Mouse (Mus musculus): ENCODE measurements at regions not wholly inside any gene's neighbourhood (a gene's known extent, or its start where the extent isn't known, plus 50 kb on each side); places are given as distances from the start of the nearest gene placed in this dataset.
"Not testable (repeated sequence)": the region's sequence is repeated elsewhere in the genome, so short reads cannot be mapped to it uniquely, and the experiment has no call there.

DNA sequence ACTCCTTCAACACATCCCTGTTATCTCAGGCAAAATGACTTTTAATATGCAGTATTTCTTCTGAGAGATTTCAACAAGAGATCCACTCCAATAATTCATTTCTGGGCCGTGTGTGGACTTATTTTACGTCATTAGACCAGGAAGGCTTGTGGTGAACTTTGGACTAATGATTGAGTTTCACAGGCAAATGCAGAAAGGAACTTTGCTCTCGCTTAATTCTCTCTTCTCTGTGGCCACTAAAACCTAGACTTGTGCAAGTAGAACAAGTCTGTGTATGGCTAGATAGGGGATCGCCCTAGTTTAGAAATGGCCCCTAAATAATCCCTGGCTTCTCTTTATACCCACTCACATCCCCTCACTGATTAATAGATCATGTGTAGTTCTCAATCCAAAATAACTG lies 50.6 kb upstream of the Ppp1r12a start:
- H3K9ac ChIP-seq: no peak overlapping the region
- 83% methylated on average over 4 of the region's 4 CpGs for WGBS
- ATAC-seq (ENCODE audit: insufficient read depth): no peak
- no peak overlapping the region for H3K4me3 ChIP-seq (ENCODE audit: low read depth, low read length)
- H3K9me3 ChIP-seq (ENCODE audit: low read depth, low read length): no peaks in the 10 kb centered on the region
- H3K27ac ChIP-seq (ENCODE audit: low read depth): no peak overlapping the region
- no peaks in the 10 kb centered on the region for H3K27me3 ChIP-seq (ENCODE audit: insufficient read depth, low read length)
- no peak for TF ChIP-seq CTCF (IDR thresholded peaks at IDR 0.05; ENCODE audit: low read depth)
- no peaks in the 10 kb centered on the region for H3K4me1 ChIP-seq (ENCODE audit: insufficient read depth)
- no peak for DNase-seq
- no peak overlapping the region for H3K4me2 ChIP-seq
- H3K36me3 ChIP-seq (ENCODE audit: insufficient read depth): no peaks in the 10 kb centered on the region

DNA sequence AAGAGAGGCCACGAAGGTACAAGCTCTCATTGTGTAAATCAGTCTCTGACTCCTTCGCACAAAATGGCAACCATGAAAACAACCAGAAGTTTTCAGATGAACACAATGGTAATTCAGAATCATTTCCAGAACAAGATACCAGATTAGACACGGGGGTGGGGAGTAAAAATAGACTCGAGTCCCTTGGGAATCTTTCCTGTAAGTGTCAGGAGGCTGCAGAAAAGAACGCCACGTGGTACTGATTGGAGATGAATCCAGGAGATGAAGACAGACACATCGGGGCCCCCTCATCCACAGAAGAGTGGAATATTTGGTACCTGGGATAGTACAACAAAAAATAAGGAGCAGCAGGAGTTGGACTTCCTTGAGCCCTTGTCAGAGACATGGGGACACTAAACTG lies 51.1 kb upstream of the Ppp1r12a start:
- WGBS: 76% methylated on average over 7 of the region's 7 CpGs
- DNase-seq (no peak), ATAC-seq (ENCODE audit: insufficient read depth) (no peak)
- H3K9ac ChIP-seq: no peak overlapping the region
- H3K4me1 ChIP-seq (ENCODE audit: insufficient read depth): no peaks in the 10 kb centered on the region
- no peak overlapping the region for H3K4me3 ChIP-seq (ENCODE audit: low read depth, low read length)
- H3K27me3 ChIP-seq (ENCODE audit: insufficient read depth, low read length): no peaks in the 10 kb centered on the region
- no peaks in the 10 kb centered on the region for H3K9me3 ChIP-seq (ENCODE audit: low read depth, low read length)
- H3K36me3 ChIP-seq (ENCODE audit: insufficient read depth): no peaks in the 10 kb centered on the region
- TF ChIP-seq CTCF (IDR thresholded peaks at IDR 0.05; ENCODE audit: low read depth): no peak
- H3K4me2 ChIP-seq: no peak overlapping the region
- no peak overlapping the region for H3K27ac ChIP-seq (ENCODE audit: low read depth)

DNA sequence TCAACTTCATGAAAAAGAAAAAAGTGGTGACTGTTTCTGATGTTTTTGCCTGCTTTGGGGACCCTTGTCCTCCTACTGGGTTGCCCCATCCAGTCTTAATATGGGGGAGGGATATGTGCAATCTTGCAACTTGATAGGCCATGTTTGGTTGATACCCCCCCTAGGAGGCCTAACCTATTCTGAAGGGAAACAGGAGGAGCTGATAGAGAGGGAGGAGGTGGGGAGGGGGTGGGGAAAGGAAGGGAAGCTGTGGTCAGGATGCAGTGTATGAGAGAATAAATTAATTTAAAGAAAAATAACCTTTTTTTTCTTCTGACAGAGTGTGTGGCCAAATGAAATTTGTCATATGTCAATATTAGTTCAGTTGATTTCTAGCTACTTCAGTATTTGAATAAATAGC lies 51.8 kb upstream of the Ppp1r12a start:
- Histone ChIP-seq H3K27me3 (ENCODE audit: insufficient read depth, low read length) (no peaks in the 10 kb centered on the region), H3K27ac (ENCODE audit: low read depth) (no peak overlapping the region), H3K4me3 (ENCODE audit: low read depth, low read length) (no peak overlapping the region), H3K9ac (no peak overlapping the region), H3K9me3 (ENCODE audit: low read depth, low read length) (no peaks in the 10 kb centered on the region), H3K4me1 (ENCODE audit: insufficient read depth) (no peaks in the 10 kb centered on the region), H3K36me3 (ENCODE audit: insufficient read depth) (no peaks in the 10 kb centered on the region), H3K4me2 (no peak overlapping the region)
- no peak for DNase-seq
- ATAC-seq (ENCODE audit: insufficient read depth): no peak
- TF ChIP-seq CTCF (IDR thresholded peaks at IDR 0.05; ENCODE audit: low read depth): no peak

DNA sequence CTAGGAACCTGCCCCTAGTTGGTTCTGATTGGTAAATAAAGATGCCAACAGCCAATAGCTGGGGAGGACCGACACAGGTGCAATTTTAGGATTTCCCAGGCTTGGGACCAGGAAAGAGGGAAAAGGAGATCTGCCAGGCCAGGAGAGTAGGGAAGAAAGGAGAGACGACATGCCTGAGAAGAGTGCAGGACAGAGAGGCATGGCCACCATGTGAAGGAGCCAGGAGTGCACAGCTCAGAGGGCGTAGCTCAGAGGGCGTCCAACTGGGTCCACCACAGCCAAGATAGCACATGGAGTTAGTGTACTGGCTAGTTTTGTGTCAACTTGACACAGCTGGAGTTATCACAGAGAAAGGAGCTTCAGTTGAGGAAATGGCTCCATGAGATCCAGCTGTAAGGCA lies 53.5 kb upstream of the Ppp1r12a start:
- H3K27ac ChIP-seq (ENCODE audit: low read depth); H3K9me3 ChIP-seq (ENCODE audit: low read depth, low read length); H3K27me3 ChIP-seq (ENCODE audit: insufficient read depth, low read length); H3K4me1 ChIP-seq (ENCODE audit: insufficient read depth); ATAC-seq (ENCODE audit: insufficient read depth); H3K36me3 ChIP-seq (ENCODE audit: insufficient read depth); H3K4me2 ChIP-seq; H3K9ac ChIP-seq; DNase-seq; H3K4me3 ChIP-seq (ENCODE audit: low read depth, low read length): not testable (repeated sequence)
- 76% methylated on average over 4 of the region's 4 CpGs for WGBS

DNA sequence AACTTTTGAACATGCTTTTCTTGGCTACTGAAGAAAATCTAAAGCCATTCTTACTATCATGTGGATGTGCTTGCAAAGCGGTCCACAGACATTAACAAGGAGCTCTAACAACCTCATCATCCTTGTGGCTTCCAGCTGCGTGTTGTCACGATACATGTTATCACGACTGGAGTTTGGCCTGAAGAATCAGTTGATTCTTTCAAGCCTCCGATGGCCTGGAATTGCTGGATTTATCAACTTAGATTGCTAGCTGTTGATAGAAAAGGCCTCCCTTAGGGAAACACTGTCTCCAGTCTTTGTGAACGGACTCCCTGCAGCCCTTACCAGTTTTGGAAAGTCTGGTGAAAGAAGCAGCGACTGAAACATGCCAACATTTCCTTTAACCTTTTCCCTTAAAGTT lies 60.5 kb upstream of the Ppp1r12a start:
- H3K27me3 ChIP-seq (ENCODE audit: insufficient read depth, low read length): no peaks in the 10 kb centered on the region
- no peak for TF ChIP-seq CTCF (IDR thresholded peaks at IDR 0.05; ENCODE audit: low read depth)
- no peak overlapping the region for H3K27ac ChIP-seq (ENCODE audit: low read depth)
- H3K36me3 ChIP-seq (ENCODE audit: insufficient read depth): no peaks in the 10 kb centered on the region
- H3K4me2 ChIP-seq: no peak overlapping the region
- ATAC-seq (ENCODE audit: insufficient read depth) (peak; percentile 38; the same call in 1 of the 2 replicates), DNase-seq (peak; percentile 69)
- H3K4me1 ChIP-seq (ENCODE audit: insufficient read depth): no peaks in the 10 kb centered on the region
- H3K4me3 ChIP-seq (ENCODE audit: low read depth, low read length): no peak overlapping the region
- no peak overlapping the region for H3K9ac ChIP-seq
- 36% methylated on average over 7 of the region's 7 CpGs for WGBS
- no peaks in the 10 kb centered on the region for H3K9me3 ChIP-seq (ENCODE audit: low read depth, low read length)

DNA sequence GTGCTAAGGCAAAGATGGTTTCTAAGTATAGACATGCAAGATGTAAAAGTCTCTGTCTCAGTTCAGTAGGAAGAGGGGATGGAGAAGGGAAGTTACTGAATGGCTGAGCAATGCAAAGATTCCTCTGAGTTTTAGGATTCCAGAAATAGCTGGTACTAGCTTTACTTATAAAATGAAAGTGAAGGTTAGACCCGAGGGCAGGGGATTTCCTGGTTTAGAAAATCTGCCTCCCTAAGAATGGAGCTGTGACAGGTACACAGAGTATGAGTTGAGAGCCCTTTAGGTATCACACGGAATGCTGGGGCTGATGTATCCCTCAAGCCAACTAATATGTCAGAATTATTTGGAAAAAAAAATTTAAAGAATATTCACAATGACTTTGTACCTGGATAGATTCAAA lies 69.0 kb upstream of the Ppp1r12a start:
- DNase-seq (no peak), ATAC-seq (ENCODE audit: insufficient read depth) (no peak)
- Histone ChIP-seq H3K9me3 (ENCODE audit: low read depth, low read length) (no peaks in the 10 kb centered on the region), H3K36me3 (ENCODE audit: insufficient read depth) (no peaks in the 10 kb centered on the region), H3K27me3 (ENCODE audit: insufficient read depth, low read length) (no peaks in the 10 kb centered on the region), H3K27ac (ENCODE audit: low read depth) (no peak overlapping the region), H3K4me2 (no peak overlapping the region), H3K9ac (no peak overlapping the region), H3K4me3 (ENCODE audit: low read depth, low read length) (no peak overlapping the region), H3K4me1 (ENCODE audit: insufficient read depth) (peaks cover 13% of the 10 kb centered on the region)
- WGBS: 62% methylated on average over 2 of the region's 2 CpGs
- TF ChIP-seq CTCF (IDR thresholded peaks at IDR 0.05; ENCODE audit: low read depth): no peak

DNA sequence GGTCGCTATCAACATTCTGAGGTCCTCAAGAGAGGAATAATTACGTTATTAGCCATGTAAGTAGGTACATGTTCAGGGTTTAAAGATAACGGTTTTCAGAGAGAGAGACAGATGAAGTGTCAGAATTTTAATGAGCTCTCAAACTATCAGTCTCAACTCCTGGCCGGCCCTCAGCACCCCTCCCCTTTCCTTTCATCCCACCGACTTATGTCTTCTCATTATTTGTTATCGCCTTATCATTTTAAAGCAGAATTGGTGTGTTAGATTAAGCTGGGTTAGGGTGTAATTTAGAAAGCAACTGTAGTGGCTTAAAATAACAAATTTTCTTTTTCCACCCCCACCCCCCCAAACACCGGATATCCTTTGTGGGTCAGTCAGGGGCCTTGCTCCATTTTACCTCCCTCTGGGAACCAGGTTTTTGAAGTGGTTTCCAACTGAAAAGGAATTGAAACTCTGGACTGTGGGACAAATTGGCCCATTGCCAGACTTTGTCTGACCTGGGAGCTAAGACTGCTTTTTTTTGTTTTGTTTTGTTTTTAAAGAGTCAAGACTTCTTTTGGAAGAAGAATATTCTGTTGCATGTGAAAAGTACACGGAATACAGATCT lies 72.5 kb upstream of the Ppp1r12a start:
- peak; percentile 67 for ATAC-seq (ENCODE audit: insufficient read depth)
- WGBS: 18% methylated on average over 8 of the region's 8 CpGs

DNA sequence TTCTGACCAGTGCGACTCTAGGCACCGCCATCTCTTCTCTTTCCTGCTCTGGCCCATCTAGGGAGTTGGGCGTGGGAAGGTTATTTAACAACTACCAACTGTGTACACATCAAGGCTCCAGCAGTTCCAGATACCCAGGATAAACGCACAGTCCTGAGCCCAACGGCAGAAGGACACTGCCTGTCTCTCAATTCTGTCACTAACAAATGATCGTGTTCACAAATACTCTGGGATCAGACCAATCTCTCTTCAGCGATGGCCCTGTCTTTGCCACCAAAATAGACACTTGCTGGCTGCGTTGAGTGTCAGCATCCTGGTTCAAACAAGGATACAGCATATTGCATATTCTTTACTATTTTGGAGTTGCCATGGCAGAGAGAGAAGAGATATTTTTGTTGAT lies 73.1 kb upstream of the Ppp1r12a start:
- no peak overlapping the region for H3K9ac ChIP-seq
- ATAC-seq (ENCODE audit: insufficient read depth): peak; percentile 64
- H3K4me3 ChIP-seq (ENCODE audit: low read depth, low read length): no peak overlapping the region
- peaks cover 13% of the 10 kb centered on the region for H3K4me1 ChIP-seq (ENCODE audit: insufficient read depth)
- H3K9me3 ChIP-seq (ENCODE audit: low read depth, low read length): no peaks in the 10 kb centered on the region
- TF ChIP-seq CTCF (IDR thresholded peaks at IDR 0.05; ENCODE audit: low read depth): no peak
- 20% methylated on average over 8 of the region's 8 CpGs for WGBS
- peak overlapping the region; percentile 37 for H3K27ac ChIP-seq (ENCODE audit: low read depth)
- peak; percentile 46 for DNase-seq
- H3K4me2 ChIP-seq: peak overlapping the region; percentile 38
- no peaks in the 10 kb centered on the region for H3K36me3 ChIP-seq (ENCODE audit: insufficient read depth)
- no peaks in the 10 kb centered on the region for H3K27me3 ChIP-seq (ENCODE audit: insufficient read depth, low read length)

More for the DNA sequence above, 72.5 kb upstream of the Ppp1r12a start:
- no peaks in the 10 kb centered on the region for H3K36me3 ChIP-seq (ENCODE audit: insufficient read depth)
- peak; percentile 82 for DNase-seq
- H3K9me3 ChIP-seq (ENCODE audit: low read depth, low read length): no peaks in the 10 kb centered on the region
- H3K4me2 ChIP-seq: peak overlapping the region; percentile 38; the same call in 1 of the 2 replicates
- H3K4me1 ChIP-seq (ENCODE audit: insufficient read depth): peaks cover 13% of the 10 kb centered on the region
- H3K27ac ChIP-seq (ENCODE audit: low read depth): peak overlapping the region; percentile 55
- no peaks in the 10 kb centered on the region for H3K27me3 ChIP-seq (ENCODE audit: insufficient read depth, low read length)
- H3K4me3 ChIP-seq (ENCODE audit: low read depth, low read length): no peak overlapping the region
- TF ChIP-seq CTCF (IDR thresholded peaks at IDR 0.05; ENCODE audit: low read depth): no peak
- H3K9ac ChIP-seq: no peak overlapping the region

All from lung, embryonic 14.5 days (tissue).